Mouse (Mus musculus) telencephalon, adult 2 months (tissue): ENCODE data around the gene Phgdh.

Experiments used
- DNase-seq: peaks from one replicate; pipeline ENCODE4 v3.0.0-alpha.2; 2011; ENCODE audit warnings: low read depth, low spot score

Phgdh gene

GRCm38 (mm10) chr3:98299391-98300100 is 40.2 kb downstream of the Phgdh start:
- DNase-seq, result no peak

- no peak for DNase-seq
Measured at GRCm38 (mm10) chr3:98295965-98296364, 43.8 kb downstream of the Phgdh start.

GRCm38 (mm10) chr3:98291044-98291443 is 48.7 kb downstream of the Phgdh start:
- no peak for DNase-seq

GRCm38 (mm10) chr3:98283205-98283604 is 56.6 kb downstream of the Phgdh start:
- DNase-seq, result no peak

- DNase-seq, result no peak
Measured at GRCm38 (mm10) chr3:98282422-98282821, 57.4 kb downstream of the Phgdh start.

- DNase-seq, result peak; percentile 17
Measured at GRCm38 (mm10) chr3:98280933-98281678, 58.7 kb downstream of the Phgdh start.

GRCm38 (mm10) chr3:98280204-98280932 is 59.4 kb downstream of the Phgdh start, which contains the start of gene Hmgcs2:
TSS of gene Hmgcs2 (plus strand) at chr3:98280435.
- no peak for DNase-seq

GRCm38 (mm10) chr3:98279682-98280081 is 60.1 kb downstream of the Phgdh start:
- DNase-seq, result no peak

GRCm38 (mm10) chr3:98273623-98274398 is 66.0 kb downstream of the Phgdh start:
- no peak for DNase-seq

- DNase-seq, result no peak
Measured at GRCm38 (mm10) chr3:98267249-98267651, 72.5 kb downstream of the Phgdh start.
